Mouse (Mus musculus) small intestine, adult 2 months (tissue): ENCODE results near the gene Ckb.

Source experiments
- CTCF ChIP-seq: fragments of 200-500 bp; IDR thresholded peaks from 2 replicates; pipeline ENCODE4 v1.5.1; 2012; ENCODE audit warnings: low read depth, mild to moderate bottlenecking, control low read depth, inconsistent platforms, low read length, moderate library complexity, mixed read lengths; ENCODE audit not compliant: insufficient replicate concordance, insufficient read length; ENCODE audit errors: extremely low read depth
- POLR2A ChIP-seq: fragments of 200-500 bp; IDR thresholded peaks from 2 replicates; pipeline ENCODE4 v1.6.1; 2012; ENCODE audit warnings: low read depth, mild to moderate bottlenecking, control low read depth, inconsistent platforms, low read length, moderate library complexity

- TF ChIP-seq POLR2A (no peak), CTCF (no peak)
These were observed 27.4 kb upstream of the Ckb start for GRCm38 (mm10) chr12:111699542-111699941.
